Mouse (Mus musculus): ENCODE measurements at regions not wholly inside any gene's neighbourhood (a gene's known extent, or its start where the extent isn't known, plus 50 kb on each side); places are given as distances from the start of the nearest gene placed in this dataset.

GRCm38 (mm10) chr8:29460119-29460518 is 2012.6 kb downstream of the Poteg start:
- WGBS = 53% methylated on average over 1 of the region's 1 CpGs

GRCm38 (mm10) chr8:29492931-29493330 is 2045.5 kb downstream of the Poteg start:
- no peak overlapping the region for H3K4me2 ChIP-seq
- H3K9ac ChIP-seq = no peak overlapping the region
- H3K4me3 ChIP-seq = no peak overlapping the region
- H3K27me3 ChIP-seq (replicated peaks) = no peaks in the 10 kb centered on the region
- no peak for ATAC-seq (ENCODE audit: insufficient number of reproducible peaks, low FRiP score)
- H3K4me1 ChIP-seq (replicated peaks) = no peaks in the 10 kb centered on the region
- H3K9me3 ChIP-seq (replicated peaks) = no peaks in the 10 kb centered on the region
- no peaks in the 10 kb centered on the region for H3K36me3 ChIP-seq
- 75% methylated on average over 2 of the region's 2 CpGs for WGBS
- H3K27ac ChIP-seq (ENCODE audit: poor library complexity, severe bottlenecking) = no peak overlapping the region

More at GRCm38 (mm10) chr8:29460119-29460518, 2012.6 kb downstream of the Poteg start:
- no peak for ATAC-seq (ENCODE audit: insufficient number of reproducible peaks, low FRiP score)
- H3K4me2 ChIP-seq = no peak overlapping the region
- H3K4me1 ChIP-seq (replicated peaks) = no peaks in the 10 kb centered on the region
- H3K36me3 ChIP-seq = no peaks in the 10 kb centered on the region
- H3K4me3 ChIP-seq = no peak overlapping the region
- no peak overlapping the region for H3K9ac ChIP-seq
- H3K9me3 ChIP-seq (replicated peaks) = no peaks in the 10 kb centered on the region
- H3K27me3 ChIP-seq (replicated peaks) = no peaks in the 10 kb centered on the region
- no peak overlapping the region for H3K27ac ChIP-seq (ENCODE audit: poor library complexity, severe bottlenecking)

GRCm38 (mm10) chr8:29527327-29527726 is 2079.9 kb downstream of the Poteg start:
- WGBS = 84% methylated on average over 1 of the region's 1 CpGs
- no peaks in the 10 kb centered on the region for H3K36me3 ChIP-seq
- no peak overlapping the region for H3K9ac ChIP-seq
- no peaks in the 10 kb centered on the region for H3K4me1 ChIP-seq (replicated peaks)
- ATAC-seq (ENCODE audit: insufficient number of reproducible peaks, low FRiP score) = no peak
- H3K4me3 ChIP-seq = no peak overlapping the region
- H3K9me3 ChIP-seq (replicated peaks) = no peaks in the 10 kb centered on the region
- H3K27me3 ChIP-seq (replicated peaks) = no peaks in the 10 kb centered on the region
- H3K4me2 ChIP-seq = no peak overlapping the region
- H3K27ac ChIP-seq (ENCODE audit: poor library complexity, severe bottlenecking) = no peak overlapping the region

GRCm38 (mm10) chr8:29531565-29531964 is 2084.1 kb downstream of the Poteg start:
- Histone ChIP-seq H3K9ac (no peak overlapping the region), H3K9me3 (replicated peaks) (no peaks in the 10 kb centered on the region), H3K4me2 (no peak overlapping the region), H3K4me1 (replicated peaks) (no peaks in the 10 kb centered on the region), H3K27me3 (replicated peaks) (no peaks in the 10 kb centered on the region), H3K27ac (ENCODE audit: poor library complexity, severe bottlenecking) (no peak overlapping the region), H3K4me3 (no peak overlapping the region), H3K36me3 (no peaks in the 10 kb centered on the region)
- ATAC-seq (ENCODE audit: insufficient number of reproducible peaks, low FRiP score) = no peak
- 74% methylated on average over 4 of the region's 4 CpGs for WGBS

GRCm38 (mm10) chr8:29538016-29538415 is 2090.5 kb downstream of the Poteg start:
- Histone ChIP-seq H3K27ac (ENCODE audit: poor library complexity, severe bottlenecking) (no peak overlapping the region), H3K4me3 (no peak overlapping the region), H3K36me3 (no peaks in the 10 kb centered on the region), H3K9me3 (replicated peaks) (no peaks in the 10 kb centered on the region), H3K4me1 (replicated peaks) (0 out of 2 replicates have a peak, but pooled peaks cover 2% of the 10 kb centered on the region), H3K27me3 (replicated peaks) (no peaks in the 10 kb centered on the region), H3K9ac (no peak overlapping the region), H3K4me2 (no peak overlapping the region)
- WGBS = 72% methylated on average over 2 of the region's 2 CpGs
- no peak for ATAC-seq (ENCODE audit: insufficient number of reproducible peaks, low FRiP score)

GRCm38 (mm10) chr8:29539856-29540255 is 2092.4 kb downstream of the Poteg start:
- Histone ChIP-seq H3K27ac (ENCODE audit: poor library complexity, severe bottlenecking) (no peak overlapping the region), H3K4me3 (no peak overlapping the region), H3K9me3 (replicated peaks) (no peaks in the 10 kb centered on the region), H3K4me2 (no peak overlapping the region), H3K4me1 (replicated peaks) (0 out of 2 replicates have a peak, but pooled peaks cover 2% of the 10 kb centered on the region), H3K27me3 (replicated peaks) (no peaks in the 10 kb centered on the region), H3K9ac (no peak overlapping the region), H3K36me3 (no peaks in the 10 kb centered on the region)
- peak; percentile 22; the same call in 1 of the 2 replicates for ATAC-seq (ENCODE audit: insufficient number of reproducible peaks, low FRiP score)
- 17% methylated on average over 3 of the region's 3 CpGs for WGBS

GRCm38 (mm10) chr8:29544142-29544541 is 2096.7 kb downstream of the Poteg start:
- Histone ChIP-seq H3K4me1 (replicated peaks) (0 out of 2 replicates have a peak, but pooled peaks cover 2% of the 10 kb centered on the region), H3K36me3 (no peaks in the 10 kb centered on the region), H3K4me2 (no peak overlapping the region), H3K27me3 (replicated peaks) (no peaks in the 10 kb centered on the region), H3K9ac (no peak overlapping the region), H3K27ac (ENCODE audit: poor library complexity, severe bottlenecking) (no peak overlapping the region), H3K9me3 (replicated peaks) (no peaks in the 10 kb centered on the region), H3K4me3 (no peak overlapping the region)
- WGBS = 73% methylated on average over 5 of the region's 5 CpGs
- no peak for ATAC-seq (ENCODE audit: insufficient number of reproducible peaks, low FRiP score)

- Histone ChIP-seq H3K4me3 (no peak overlapping the region), H3K4me1 (replicated peaks) (no peaks in the 10 kb centered on the region), H3K36me3 (no peaks in the 10 kb centered on the region), H3K27me3 (replicated peaks) (no peaks in the 10 kb centered on the region), H3K9ac (no peak overlapping the region), H3K27ac (ENCODE audit: poor library complexity, severe bottlenecking) (no peak overlapping the region), H3K4me2 (no peak overlapping the region), H3K9me3 (replicated peaks) (no peaks in the 10 kb centered on the region)
- no peak for ATAC-seq (ENCODE audit: insufficient number of reproducible peaks, low FRiP score)
- 84% methylated on average over 6 of the region's 6 CpGs for WGBS
Measured at GRCm38 (mm10) chr8:29585671-29586070, 2138.2 kb downstream of the Poteg start.

GRCm38 (mm10) chr8:29594129-29594528 is 2146.7 kb downstream of the Poteg start:
- no peak for ATAC-seq (ENCODE audit: insufficient number of reproducible peaks, low FRiP score)
- Histone ChIP-seq H3K4me1 (replicated peaks) (no peaks in the 10 kb centered on the region), H3K9ac (no peak overlapping the region), H3K36me3 (no peaks in the 10 kb centered on the region), H3K9me3 (replicated peaks) (no peaks in the 10 kb centered on the region), H3K4me2 (no peak overlapping the region), H3K4me3 (no peak overlapping the region), H3K27ac (ENCODE audit: poor library complexity, severe bottlenecking) (no peak overlapping the region), H3K27me3 (replicated peaks) (no peaks in the 10 kb centered on the region)
- WGBS = 82% methylated on average over 9 of the region's 9 CpGs

- no peaks in the 10 kb centered on the region for H3K4me1 ChIP-seq (replicated peaks)
- no peak for ATAC-seq (ENCODE audit: insufficient number of reproducible peaks, low FRiP score)
- H3K4me2 ChIP-seq = no peak overlapping the region
- H3K9me3 ChIP-seq (replicated peaks) = no peaks in the 10 kb centered on the region
- no peak overlapping the region for H3K4me3 ChIP-seq
- no peak overlapping the region for H3K9ac ChIP-seq
- H3K27me3 ChIP-seq (replicated peaks) = no peaks in the 10 kb centered on the region
- 70% methylated on average over 7 of the region's 7 CpGs for WGBS
- no peaks in the 10 kb centered on the region for H3K36me3 ChIP-seq
- no peak overlapping the region for H3K27ac ChIP-seq (ENCODE audit: poor library complexity, severe bottlenecking)
Measured at GRCm38 (mm10) chr8:29614098-29614497, 2166.6 kb downstream of the Poteg start.

- no peak overlapping the region for H3K4me3 ChIP-seq
- H3K4me1 ChIP-seq (replicated peaks) = no peaks in the 10 kb centered on the region
- no peak overlapping the region for H3K27ac ChIP-seq (ENCODE audit: poor library complexity, severe bottlenecking)
- H3K27me3 ChIP-seq (replicated peaks) = no peaks in the 10 kb centered on the region
- WGBS = 81% methylated on average over 3 of the region's 3 CpGs
- H3K36me3 ChIP-seq = no peaks in the 10 kb centered on the region
- no peak for ATAC-seq (ENCODE audit: insufficient number of reproducible peaks, low FRiP score)
- no peaks in the 10 kb centered on the region for H3K9me3 ChIP-seq (replicated peaks)
- H3K9ac ChIP-seq = no peak overlapping the region
- no peak overlapping the region for H3K4me2 ChIP-seq
Measured at GRCm38 (mm10) chr8:29661616-29662015, 2214.1 kb downstream of the Poteg start.

GRCm38 (mm10) chr8:29675870-29676269 is 2228.4 kb downstream of the Poteg start:
- H3K9me3 ChIP-seq (replicated peaks) = no peaks in the 10 kb centered on the region
- no peak overlapping the region for H3K4me2 ChIP-seq
- H3K27ac ChIP-seq (ENCODE audit: poor library complexity, severe bottlenecking) = no peak overlapping the region
- H3K27me3 ChIP-seq (replicated peaks) = no peaks in the 10 kb centered on the region
- H3K9ac ChIP-seq = no peak overlapping the region
- no peak for ATAC-seq (ENCODE audit: insufficient number of reproducible peaks, low FRiP score)
- no peak overlapping the region for H3K4me3 ChIP-seq
- no peaks in the 10 kb centered on the region for H3K4me1 ChIP-seq (replicated peaks)
- H3K36me3 ChIP-seq = no peaks in the 10 kb centered on the region
- 80% methylated on average over 3 of the region's 3 CpGs for WGBS

All from heart, embryonic 12.5 days (tissue).